Mouse (Mus musculus) natural killer cell, adult 2 months (primary cell): Measurements from ENCODE around the gene Ambra1.
A peak's percentile ranks its signal among the peaks of the same experiment; 100 is the strongest.
"Not testable (repeated sequence)": the region's sequence is repeated elsewhere in the genome, so short reads cannot be mapped to it uniquely, and the experiment has no call there.

ENCODE experiments used
- DNase-seq, 2 experiments: peaks; one replicate each; pipeline ENCODE4 v3.0.0; 2022; ENCODE audit warnings: low spot score in 2 of 2

Ambra1 gene

GRCm38 (mm10) chr2:91729971-91730821, at the start of gene Ambra1:
TSS of gene Ambra1 (plus strand) at chr2:91730134.
- DNase-seq, result peak; percentile 59 to 66

DNA sequence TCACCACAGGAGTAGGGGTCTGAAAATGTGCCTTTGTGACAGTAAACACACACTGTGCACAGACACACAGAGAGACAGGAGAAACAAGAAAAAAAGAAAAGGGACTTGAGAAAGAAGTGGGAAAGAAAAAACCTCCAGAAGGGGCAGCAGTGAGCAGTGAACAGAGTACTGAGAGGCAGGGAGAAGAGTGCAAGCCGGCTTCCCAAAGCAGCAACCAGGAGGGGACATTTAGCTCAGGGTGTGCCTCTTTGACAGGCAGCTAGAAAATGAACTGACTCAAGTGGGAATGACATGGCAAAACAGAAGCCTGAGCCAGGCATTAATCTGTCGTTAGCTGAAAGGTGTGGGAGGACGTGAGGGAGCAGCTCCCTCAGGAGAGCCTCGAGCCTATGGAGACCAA, 47.1 kb upstream of the Ambra1 start:
- DNase-seq, result no peak

DNA sequence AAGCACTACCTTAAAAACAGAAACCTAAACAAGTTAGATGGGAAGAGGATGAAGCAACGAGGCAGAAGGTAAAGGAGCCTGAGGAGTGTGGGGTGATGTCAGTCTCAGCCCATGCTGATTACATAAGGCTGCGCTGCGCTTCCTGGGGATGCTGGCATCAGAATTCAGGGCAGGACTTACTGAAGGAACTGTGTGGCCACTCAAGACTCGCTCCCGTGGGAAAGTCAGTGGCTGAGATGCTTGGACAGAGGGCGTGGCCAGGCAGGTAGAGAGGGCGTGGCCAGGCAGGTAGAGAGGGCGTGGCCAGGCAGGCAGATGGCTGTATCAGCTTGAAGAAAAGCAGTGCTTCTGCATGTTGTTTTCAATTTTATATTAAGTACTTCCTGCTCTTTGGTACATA, 46.0 kb upstream of the Ambra1 start:
- DNase-seq, result no peak

DNA sequence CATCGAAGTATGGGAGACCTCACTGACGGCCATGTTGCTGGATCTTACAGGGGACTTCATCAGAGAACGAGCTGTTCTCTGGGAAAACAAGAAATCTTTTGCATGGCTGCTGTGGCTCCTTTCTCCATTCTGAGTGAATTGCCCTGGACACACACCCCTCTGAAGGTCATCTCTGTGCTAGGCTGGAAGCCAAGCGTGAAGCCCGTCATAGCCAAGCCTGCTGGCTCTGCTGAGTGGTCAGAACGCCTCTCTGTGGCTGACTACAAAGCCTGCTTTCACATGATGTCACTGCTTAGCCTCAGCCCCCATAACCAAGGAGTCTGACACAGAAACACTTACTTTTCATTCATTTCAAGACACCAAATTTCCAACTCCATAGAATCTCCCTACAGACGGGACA, 40.5 kb upstream of the Ambra1 start:
- no peak for DNase-seq

GRCm38 (mm10) chr2:91695436-91696224, 34.3 kb upstream of the Ambra1 start:
- DNase-seq, result no peak

DNA sequence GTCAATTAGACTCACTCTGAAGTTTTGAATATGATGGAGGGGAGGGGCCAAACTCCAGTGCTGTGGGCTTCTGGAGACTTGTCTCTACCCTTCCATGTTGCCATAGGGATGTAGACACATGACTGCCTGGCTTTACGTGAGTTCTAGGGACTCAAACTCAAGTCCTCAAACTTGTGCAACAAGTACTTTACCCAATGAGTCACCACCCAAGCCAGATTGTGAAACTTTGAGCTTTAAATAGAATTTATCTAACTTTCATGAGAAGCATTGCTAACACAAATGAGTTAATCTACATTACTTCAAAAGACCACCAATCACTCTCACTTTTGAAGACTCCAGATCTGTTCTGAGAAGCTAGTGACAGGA, 33.7 kb upstream of the Ambra1 start:
- no peak for DNase-seq

- no peak for DNase-seq
Measured at GRCm38 (mm10) chr2:91699225-91699624, 30.7 kb upstream of the Ambra1 start.

DNA sequence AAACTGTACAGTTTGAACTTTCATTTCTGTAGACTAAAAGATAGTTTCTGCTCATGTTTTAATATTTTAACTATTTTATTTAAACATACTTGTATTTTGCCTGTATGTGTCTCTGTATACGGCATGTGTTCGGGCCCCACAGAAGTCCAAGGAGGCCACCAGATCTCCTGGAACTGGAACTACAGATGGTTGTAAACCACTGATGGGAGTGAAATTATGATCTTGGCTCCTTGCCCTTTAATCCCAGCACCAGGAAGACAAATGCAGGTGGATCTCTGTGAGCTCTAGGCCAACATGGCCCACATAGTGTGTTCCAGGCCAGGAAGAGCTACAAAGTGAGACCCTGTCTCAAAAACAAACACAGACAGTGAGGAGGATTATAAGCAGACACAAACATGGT, 28.6 kb upstream of the Ambra1 start:
- DNase-seq, result no peak

GRCm38 (mm10) chr2:91705736-91706135, 24.2 kb upstream of the Ambra1 start:
- no peak for DNase-seq

GRCm38 (mm10) chr2:91706456-91706855, 23.5 kb upstream of the Ambra1 start:
- no peak for DNase-seq

- DNase-seq, result no peak
Measured at GRCm38 (mm10) chr2:91708361-91708760, 21.6 kb upstream of the Ambra1 start.

DNA sequence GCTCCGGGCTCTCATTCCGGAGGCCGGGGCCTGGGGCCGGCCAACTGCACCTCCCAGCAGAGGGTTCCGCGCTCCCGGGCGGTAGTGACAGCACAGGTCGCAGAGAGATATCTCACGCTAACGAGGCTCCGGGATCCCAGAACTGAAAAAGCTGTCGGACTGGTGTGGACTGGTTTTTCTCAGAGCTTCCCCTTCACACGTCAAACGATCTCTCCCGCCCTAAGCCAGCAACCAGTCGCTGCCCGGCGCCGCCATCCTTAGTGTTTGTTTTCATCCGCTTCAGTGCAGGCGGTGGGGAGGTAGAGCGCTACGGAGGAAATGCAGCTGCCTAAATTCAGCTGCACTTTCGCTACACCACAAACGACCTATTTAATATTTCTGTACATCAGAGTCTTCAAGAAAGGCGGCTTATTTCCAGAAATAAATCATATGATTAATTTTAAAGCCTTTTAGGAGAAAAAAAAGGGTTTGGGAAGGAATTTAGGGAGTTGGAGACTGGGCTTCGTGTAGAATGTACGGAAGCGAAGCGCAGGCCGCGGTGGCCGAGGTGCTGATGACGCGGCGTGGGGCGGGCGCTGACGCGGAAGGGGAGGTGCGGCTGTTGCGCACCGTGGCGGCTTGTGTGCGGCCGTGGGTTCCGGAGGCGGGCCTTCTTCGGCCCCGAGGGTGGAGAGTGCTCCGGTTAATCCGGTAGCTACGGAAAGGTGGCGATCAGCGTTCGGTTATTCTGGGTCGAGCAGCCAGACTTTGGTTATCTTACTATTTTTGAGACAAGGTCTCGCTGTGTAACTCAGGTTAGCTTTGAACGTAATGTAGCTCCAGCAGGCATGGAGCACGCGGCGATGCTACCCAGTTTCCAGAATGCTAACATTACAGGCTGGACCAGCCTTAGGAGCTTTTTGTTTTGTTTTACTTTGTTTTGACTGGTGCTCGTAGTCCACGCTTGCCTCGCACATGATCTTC, 19.4 kb upstream of the Ambra1 start, which contains the start of the genes Atg13 and Harbi1:
Atg13 (minus strand) TSS at position 305 of the 963 bp plus-strand sequence.
Harbi1 (plus strand) TSS at position 581 of the 963 bp plus-strand sequence.
- peak; percentile 90 to 93 for DNase-seq

DNA sequence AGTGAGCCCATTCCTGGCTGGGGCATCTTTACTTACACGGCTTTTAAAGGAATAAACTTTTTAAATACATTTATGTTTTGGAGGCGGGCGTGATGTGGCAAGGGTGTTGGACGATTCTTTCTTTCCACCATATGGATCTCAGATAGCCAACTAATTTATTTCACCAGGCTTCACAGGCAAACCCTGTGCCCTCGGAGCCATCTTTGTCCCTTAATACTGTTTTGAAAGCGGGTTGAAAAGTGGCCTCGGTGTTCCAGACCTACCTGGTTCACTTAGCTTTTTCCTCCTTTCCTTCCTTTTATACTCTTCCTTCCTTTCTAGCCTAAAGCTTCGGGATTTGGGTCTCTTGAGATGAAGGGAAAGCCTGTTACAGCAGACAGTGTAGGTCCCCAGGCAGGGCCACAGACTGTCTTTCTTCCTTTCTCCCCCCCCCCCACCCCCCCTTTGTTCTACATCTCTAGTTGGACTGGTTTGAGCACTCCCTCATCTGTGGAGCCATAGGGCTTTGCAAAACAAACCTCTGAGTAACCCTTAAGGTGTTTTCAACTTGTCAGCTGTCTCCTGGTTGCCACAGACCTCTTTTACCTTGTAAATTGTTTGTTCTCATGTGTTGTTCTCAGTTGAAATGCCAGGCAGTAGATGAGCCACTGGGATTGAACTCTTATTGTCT, 18.5 kb upstream of the Ambra1 start:
- DNase-seq, result peak; percentile 16

DNA sequence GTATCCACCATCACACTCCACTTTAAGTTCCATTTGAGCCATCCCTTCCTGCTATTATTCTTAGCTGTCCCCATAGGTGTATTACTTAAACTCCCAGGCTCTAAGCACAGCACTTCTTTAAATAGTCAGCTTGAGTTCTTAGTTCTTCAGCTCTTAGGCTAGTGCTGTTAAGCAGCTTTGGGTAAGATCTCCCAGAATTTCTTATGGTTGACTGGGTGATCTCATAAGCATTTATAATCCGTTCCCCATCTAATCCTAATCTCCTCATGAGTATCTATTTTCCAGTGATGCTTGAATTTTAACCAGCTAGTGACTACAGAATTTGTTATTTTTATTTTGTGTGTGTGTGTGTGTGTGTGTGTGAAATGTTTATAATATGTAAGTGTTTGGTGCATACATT, 15.0 kb upstream of the Ambra1 start:
- no peak for DNase-seq

DNA sequence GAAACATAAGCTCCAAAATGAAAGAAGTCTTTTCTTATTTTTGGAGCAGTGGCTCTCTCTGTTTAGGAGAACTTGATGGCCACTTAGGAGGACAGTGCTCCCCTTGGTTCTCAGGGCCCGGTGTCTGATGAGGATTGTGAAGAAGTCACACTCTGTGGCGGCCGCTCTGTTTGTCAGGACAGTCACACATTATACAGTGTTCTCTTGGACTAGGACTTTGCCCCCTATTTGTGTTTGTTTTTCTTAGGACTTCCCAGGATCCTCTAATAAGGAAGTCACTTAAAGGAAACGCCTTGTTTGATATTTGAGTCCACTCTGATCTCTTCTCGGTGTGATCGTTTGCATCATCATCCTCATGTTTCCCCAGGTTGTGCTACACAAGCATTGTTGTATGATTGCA, 11.7 kb upstream of the Ambra1 start:
- DNase-seq, result no peak

- no peak for DNase-seq
Measured at GRCm38 (mm10) chr2:91723382-91723781, 6.6 kb upstream of the Ambra1 start.

GRCm38 (mm10) chr2:91723951-91724350, 6.0 kb upstream of the Ambra1 start:
- DNase-seq, result no peak

DNA sequence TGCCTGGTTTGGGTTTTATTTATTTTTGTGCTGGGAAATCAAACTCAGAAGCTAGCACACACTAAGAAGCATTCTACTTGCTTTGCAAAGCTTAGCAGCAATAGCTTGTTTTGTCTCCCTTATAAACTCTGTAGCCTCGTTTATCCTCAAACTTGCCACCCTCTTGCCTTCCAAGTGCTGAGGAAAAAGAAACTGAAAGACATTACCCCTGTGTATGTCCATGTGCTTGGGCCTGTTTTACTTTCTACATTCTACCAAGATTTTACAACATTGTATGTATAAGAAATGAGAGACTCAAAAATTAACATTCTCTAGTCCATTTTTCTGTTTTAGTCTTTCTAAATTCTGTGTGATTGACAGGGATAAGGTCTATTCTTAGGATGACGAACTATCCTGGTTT, 5.2 kb upstream of the Ambra1 start:
- no peak for DNase-seq

GRCm38 (mm10) chr2:91725476-91725875, 4.5 kb upstream of the Ambra1 start:
- DNase-seq, result not testable (repeated sequence)

DNA sequence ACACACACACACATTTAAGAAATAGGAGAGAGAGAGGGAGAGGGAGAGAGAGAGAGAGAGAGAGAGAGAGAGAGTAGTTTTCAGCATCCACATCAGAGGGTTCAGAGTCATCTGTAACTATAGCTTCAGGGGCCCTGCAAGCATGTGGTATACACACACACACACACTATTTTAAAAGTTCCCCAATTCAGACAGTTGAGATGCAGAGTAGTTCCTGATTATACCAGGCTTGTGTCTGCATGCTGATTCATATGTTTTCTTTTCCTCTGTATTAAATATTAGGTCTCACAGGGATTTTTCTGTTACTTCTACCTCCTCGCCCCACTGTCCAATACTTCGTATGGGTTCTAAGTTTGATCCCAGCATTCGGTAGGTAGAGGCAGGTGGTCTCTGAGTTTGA, 2.9 kb upstream of the Ambra1 start:
- DNase-seq, result no peak

DNA sequence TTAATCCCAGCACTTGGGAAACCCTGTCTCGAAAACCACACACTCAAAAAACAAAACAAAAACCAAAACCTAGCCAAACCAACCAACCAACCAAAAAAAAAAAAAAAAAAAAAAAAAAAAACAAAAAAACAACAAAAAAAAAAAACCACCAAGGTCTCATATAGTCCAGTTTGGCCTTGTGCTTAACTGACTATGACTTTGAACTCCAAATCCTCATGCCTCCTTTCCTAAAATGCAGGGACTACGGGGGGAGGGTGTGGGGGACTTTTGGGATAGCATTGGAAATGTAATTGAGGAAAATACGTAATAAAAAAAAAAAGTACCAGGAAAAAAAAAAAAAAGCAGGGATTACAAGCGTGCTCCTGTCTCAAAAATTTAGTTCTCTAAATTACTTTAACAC, 363 bp upstream of the Ambra1 start:
- no peak for DNase-seq
